Mouse (Mus musculus): ENCODE measurements at regions not wholly inside any gene's neighbourhood (a gene's known extent, or its start where the extent isn't known, plus 50 kb on each side); places are given as distances from the start of the nearest gene placed in this dataset.

DNA sequence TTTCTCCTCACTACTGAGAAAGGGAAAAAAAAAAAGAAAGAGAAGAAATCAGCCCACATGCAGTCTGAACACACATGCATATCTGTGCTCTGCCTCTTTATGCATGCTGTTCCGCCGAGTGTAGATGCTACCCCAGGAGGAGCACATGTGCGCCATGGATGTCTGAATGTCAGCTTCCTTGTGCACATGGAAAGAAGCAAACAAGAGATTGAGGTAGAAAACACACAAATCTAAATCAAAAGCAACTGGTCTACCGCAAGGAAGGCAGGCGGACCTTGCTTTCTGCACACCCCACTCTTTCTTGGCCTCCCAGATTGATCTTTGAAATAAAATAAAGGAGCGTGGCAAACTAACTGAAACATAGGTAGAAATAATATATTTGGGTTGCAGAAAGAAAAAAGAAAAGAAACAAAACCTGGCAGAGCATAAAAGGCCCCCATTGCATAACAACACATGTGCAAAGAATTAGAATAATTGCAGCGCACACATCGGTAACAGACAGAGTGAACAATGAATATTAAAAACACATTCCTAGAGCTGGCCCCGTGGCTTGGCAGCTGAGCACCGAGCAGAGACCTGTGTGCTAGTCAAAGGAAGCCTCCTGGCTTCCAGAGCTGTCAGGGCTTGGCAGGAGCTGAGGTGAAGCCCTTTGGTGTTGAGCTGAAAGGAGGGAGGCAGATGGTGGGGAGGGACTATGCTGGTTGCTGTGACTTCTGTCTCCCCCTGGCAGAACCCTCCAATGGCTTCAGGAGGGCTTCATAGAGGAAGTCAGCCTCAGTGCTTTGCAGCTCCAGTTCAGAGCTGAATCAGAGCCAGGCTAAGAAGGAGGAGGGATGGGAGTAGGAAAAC, 272.1 kb downstream of the Fzd1 start:
- TF ChIP-seq CTCF (IDR thresholded peaks at IDR 0.05; ENCODE audit: borderline replicate concordance, extremely low read depth, insufficient read depth, insufficient read length) (no peak), POLR2A (IDR thresholded peaks at IDR 0.05; ENCODE audit: borderline replicate concordance, extremely low read depth, insufficient read depth, insufficient read length, poor library complexity, severe bottlenecking) (no peak)
